Mouse (Mus musculus) liver, embryonic 14.5 days (tissue): ENCODE data around the gene Creb5. TPM values are rescaled to one million over a fixed set of nuclear protein-coding genes. Genes with fewer than 3 reads are reported as not detected.

Experiments
- ATAC-seq: fragments of 200-750 bp; cut with Nextera tagmentation; 2 replicates; pipeline ENCODE4 v1.8.0; 2017; ENCODE audit warnings: moderate number of reproducible peaks, mild to moderate bottlenecking, moderate library complexity; ENCODE audit not compliant: insufficient read depth
- DNase-seq, 3 experiments: peaks; one replicate each; pipeline ENCODE4 v3.0.0-alpha.2; 2012 to 2013; ENCODE audit warnings: low read depth in 3 of 3, low spot score in 3 of 3
- H3K27ac ChIP-seq: fragments of 300-500 bp; sonication (generic); 2 replicates; pipeline ENCODE4 v1.5.1; 2014; ENCODE audit warnings: moderate library complexity, mild to moderate bottlenecking, control low read depth, inconsistent platforms
- H3K27me3 ChIP-seq: fragments of 300-500 bp; sonication (generic); 2 replicates; pipeline ENCODE4 v1.6.1; 2014; ENCODE audit warnings: mild to moderate bottlenecking, low read length, moderate library complexity; ENCODE audit not compliant: control insufficient read depth, insufficient read depth
- H3K36me3 ChIP-seq: fragments of 300-500 bp; sonication (generic); replicated peaks from 2 replicates; pipeline ENCODE4 v1.6.1; 2014; ENCODE audit warnings: low read depth; ENCODE audit not compliant: control insufficient read depth, insufficient read depth
- H3K4me1 ChIP-seq, 2 experiments: fragments of 200-500 bp in 1 of 2; fragments of 300-500 bp in 1 of 2; sonication (generic) in 1 of 2; replicated peaks; 2 replicates each; pipeline ENCODE4 v1.6.1; 2012 to 2014; ENCODE audit warnings: antibody characterized with exemption in 1 of 2, inconsistent platforms in 1 of 2, low read length in 1 of 2; ENCODE audit not compliant: control insufficient read depth in 2 of 2, insufficient read depth in 2 of 2
- H3K4me2 ChIP-seq: fragments of 300-500 bp; sonication (generic); 2 replicates; pipeline ENCODE4 v1.6.1; 2014; ENCODE audit warnings: low read depth, mild to moderate bottlenecking, control low read depth, moderate library complexity
- H3K4me3 ChIP-seq, 2 experiments: fragments of 200-500 bp in 1 of 2; fragments of 300-500 bp in 1 of 2; sonication (generic) in 1 of 2; 2 replicates each; pipeline ENCODE4 v1.5.1; 2012 to 2014; ENCODE audit warnings: low read depth in 2 of 2, low read length in 2 of 2, mild to moderate bottlenecking in 2 of 2, control low read depth in 1 of 2, inconsistent platforms in 1 of 2, moderate library complexity in 1 of 2; ENCODE audit not compliant: insufficient read depth in 1 of 2
- H3K9ac ChIP-seq: fragments of 300-500 bp; sonication (generic); replicated peaks from 2 replicates; pipeline ENCODE4 v1.6.1; 2014; ENCODE audit warnings: mild to moderate bottlenecking, control low read depth, moderate library complexity
- H3K9me3 ChIP-seq: fragments of 300-500 bp; sonication (generic); 2 replicates; pipeline ENCODE4 v1.6.1; 2016; ENCODE audit warnings: low read length, mixed read lengths; ENCODE audit not compliant: control insufficient read depth
- CTCF ChIP-seq: IDR thresholded peaks from 2 replicates; pipeline ENCODE4 v1.5.1; 2016; ENCODE audit warnings: antibody characterized with exemption, low read depth, control low read depth
- EP300 ChIP-seq: IDR thresholded peaks from 2 replicates; pipeline ENCODE4 v1.6.1; 2016; ENCODE audit warnings: antibody characterized with exemption, low read depth
- WGBS: fragments of 180-500 bp; shearing (Covaris S2); extraction: QIAGEN DNeasy Blood & Tissue Kit; methylation state at CpG from one replicate; pipeline ENCODE4 v1.1.7; 2014; ENCODE audit not compliant: insufficient replicate concordance; 5-methylcytosine and 5-hydroxymethylcytosine counted together
- polyA plus RNA-seq, 2 experiments: library from polyadenylated mRNA; depleted of rRNA in 1 of 2; stranded (reverse) in 1 of 2; unstranded in 1 of 2; fragments of >200 nt; fragmentation: Nextera tagmentation in 1 of 2; extraction: Ambion mirVana in 1 of 2; gene quantifications; 2 replicates each; pipeline versions ENCODE4 v1.2.1 to v1.2.3; 2012 to 2014

Creb5 gene
- polyA plus RNA-seq, 2 experiments = 0.04 to 0.06 TPM

- 72% methylated on average over 30 of the region's 30 CpGs for WGBS
- H3K4me2 ChIP-seq = no peak overlapping the region
- H3K9me3 ChIP-seq = no peaks in the 10 kb centered on the region
- H3K36me3 ChIP-seq = no peaks in the 10 kb centered on the region
- no peak overlapping the region for H3K4me3 ChIP-seq
- no peak for DNase-seq
- no peak overlapping the region for H3K27ac ChIP-seq
- no peaks in the 10 kb centered on the region for H3K4me1 ChIP-seq
- ATAC-seq = no peak
- no peak for TF ChIP-seq CTCF
- TF ChIP-seq EP300 = no peak
- no peak overlapping the region for H3K9ac ChIP-seq
- H3K27me3 ChIP-seq = no peaks in the 10 kb centered on the region
Observed at GRCm38 (mm10) chr6:53641633-53642605, 354.8 kb downstream of the Creb5 start.

DNA sequence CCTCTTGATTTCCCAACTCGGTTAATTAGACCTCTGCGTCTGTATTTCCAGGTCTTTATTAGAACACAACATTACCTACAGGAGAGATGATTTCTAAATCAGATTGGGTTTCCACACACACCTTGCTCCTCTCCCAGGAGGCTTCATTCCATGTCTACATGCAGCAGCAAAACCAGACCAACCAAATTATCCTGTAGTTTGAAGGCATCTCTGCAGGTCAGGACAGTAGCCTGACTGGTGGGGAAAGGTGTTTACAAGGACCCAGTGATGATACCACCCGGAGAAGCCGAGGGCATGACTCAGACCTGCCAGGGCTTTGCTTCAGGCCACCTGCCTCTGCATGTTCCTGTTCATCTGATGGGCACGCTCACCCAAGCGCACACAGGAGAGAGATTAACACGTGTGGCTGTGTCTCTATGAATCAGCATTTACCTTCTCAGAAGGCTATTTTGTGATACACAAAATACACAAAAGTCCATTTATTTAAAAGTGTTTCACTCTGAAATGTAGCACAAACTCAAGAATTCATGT, 355.8 kb downstream of the Creb5 start:
- 75% methylated on average over 7 of the region's 7 CpGs for WGBS
- ATAC-seq = no peak
- Histone ChIP-seq H3K4me2 (no peak overlapping the region), H3K9ac (no peak overlapping the region), H3K27me3 (no peaks in the 10 kb centered on the region), H3K36me3 (no peaks in the 10 kb centered on the region), H3K4me3 (no peak overlapping the region), H3K4me1 (no peaks in the 10 kb centered on the region), H3K27ac (no peak overlapping the region), H3K9me3 (no peaks in the 10 kb centered on the region)
- TF ChIP-seq CTCF (no peak), EP300 (no peak)
- no peak for DNase-seq

DNA sequence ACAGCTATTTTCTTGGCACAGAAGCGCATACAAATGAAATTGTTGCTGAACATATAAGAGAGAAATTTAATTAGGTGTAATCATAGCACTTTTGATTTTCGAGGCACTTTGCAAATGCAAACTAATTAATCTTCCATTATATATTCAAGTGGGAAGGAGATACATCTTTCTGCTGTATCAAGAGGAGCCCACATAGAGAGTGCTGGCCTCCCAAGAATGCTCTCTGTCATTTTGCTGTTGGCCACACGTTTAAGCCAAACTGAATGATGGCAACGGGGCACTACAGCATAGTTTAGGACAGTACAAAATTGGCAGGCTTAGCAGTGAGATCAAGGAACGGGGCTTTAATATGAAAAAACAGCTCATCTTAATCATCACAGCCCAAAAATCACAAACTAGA, 356.4 kb downstream of the Creb5 start:
- DNase-seq (no peak), ATAC-seq (no peak)
- Histone ChIP-seq H3K9ac (no peak overlapping the region), H3K4me1 (no peaks in the 10 kb centered on the region), H3K9me3 (no peaks in the 10 kb centered on the region), H3K36me3 (no peaks in the 10 kb centered on the region), H3K4me2 (no peak overlapping the region), H3K27ac (no peak overlapping the region), H3K27me3 (no peaks in the 10 kb centered on the region), H3K4me3 (no peak overlapping the region)
- WGBS = 54% methylated on average over 5 of the region's 5 CpGs
- TF ChIP-seq CTCF (no peak), EP300 (no peak)

DNA sequence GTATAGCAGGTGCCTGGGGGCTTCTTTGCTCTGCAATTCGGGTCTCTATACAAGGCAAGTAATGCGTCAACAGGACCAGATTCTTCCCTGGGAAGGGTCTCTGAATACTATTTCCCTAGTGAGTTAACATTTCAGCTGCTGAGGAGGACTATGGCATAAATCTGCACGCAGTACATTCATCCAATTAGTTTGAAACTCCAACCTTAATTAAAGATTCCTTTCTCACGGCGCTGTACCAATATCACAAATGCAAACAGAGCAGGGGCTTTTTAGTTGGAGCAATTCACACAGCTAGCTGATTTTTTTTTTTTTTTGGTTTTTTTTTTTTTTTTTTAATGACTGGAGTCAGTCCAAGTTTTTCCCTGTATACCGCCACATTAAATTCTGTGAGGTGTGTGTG, 357.0 kb downstream of the Creb5 start:
- H3K27ac ChIP-seq = no peak overlapping the region
- no peak for ATAC-seq
- no peak overlapping the region for H3K9ac ChIP-seq
- H3K4me1 ChIP-seq = no peaks in the 10 kb centered on the region
- DNase-seq = no peak
- 76% methylated on average over 6 of the region's 6 CpGs for WGBS
- no peaks in the 10 kb centered on the region for H3K27me3 ChIP-seq
- H3K9me3 ChIP-seq = no peaks in the 10 kb centered on the region
- TF ChIP-seq EP300 = no peak
- no peak for TF ChIP-seq CTCF
- H3K36me3 ChIP-seq = no peaks in the 10 kb centered on the region
- no peak overlapping the region for H3K4me3 ChIP-seq
- no peak overlapping the region for H3K4me2 ChIP-seq

DNA sequence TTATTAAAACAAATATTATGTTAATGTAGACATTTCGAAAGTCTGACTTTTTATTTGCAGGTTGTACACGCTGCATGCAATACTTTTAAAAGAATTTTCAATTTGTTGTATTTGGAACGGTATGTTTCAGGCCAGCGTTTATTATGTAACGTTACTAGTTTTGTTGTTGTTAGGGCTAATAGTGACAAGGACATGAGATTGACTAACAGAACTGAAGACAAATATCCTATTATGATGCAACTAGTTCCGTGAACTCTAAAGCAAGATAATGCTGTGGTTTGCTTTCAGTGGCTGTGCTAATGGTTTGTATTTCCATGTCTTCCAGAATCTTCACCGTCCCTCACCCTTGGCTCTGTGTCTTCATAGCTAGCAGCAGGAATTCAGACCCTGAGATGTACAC, 357.9 kb downstream of the Creb5 start:
- Histone ChIP-seq H3K4me3 (no peak overlapping the region), H3K27me3 (no peaks in the 10 kb centered on the region), H3K27ac (no peak overlapping the region), H3K9me3 (no peaks in the 10 kb centered on the region), H3K4me2 (no peak overlapping the region), H3K4me1 (no peaks in the 10 kb centered on the region), H3K36me3 (no peaks in the 10 kb centered on the region), H3K9ac (no peak overlapping the region)
- ATAC-seq = no peak
- no peak for TF ChIP-seq CTCF
- TF ChIP-seq EP300 = no peak
- no peak for DNase-seq
- 65% methylated on average over 7 of the region's 7 CpGs for WGBS
